Mouse (Mus musculus) forebrain, postnatal 0 days (tissue): ENCODE measurements around the gene Tgm2. TPM values are rescaled to one million over a fixed set of nuclear protein-coding genes. Genes with fewer than 3 reads are reported as not detected.

Experiments used
- ATAC-seq: fragments of 200-750 bp; cut with Nextera tagmentation; 2 replicates; pipeline ENCODE4 v1.8.0; 2017; ENCODE audit warnings: mild to moderate bottlenecking, moderate library complexity
- DNase-seq: peaks from one replicate; pipeline ENCODE4 v3.0.0-alpha.2; 2015
- H3K27ac ChIP-seq: fragments of 300-500 bp; sonication (generic); 2 replicates; pipeline ENCODE4 v1.5.1; 2014; ENCODE audit warnings: low read depth, mild to moderate bottlenecking, antibody characterized with exemption, low read length, moderate library complexity, mixed read lengths
- H3K27me3 ChIP-seq: fragments of 300-500 bp; sonication (generic); 2 replicates; pipeline ENCODE4 v1.6.1; 2014; ENCODE audit warnings: mild to moderate bottlenecking, low read length, mixed read lengths; ENCODE audit not compliant: insufficient read depth
- H3K36me3 ChIP-seq: fragments of 300-500 bp; sonication (generic); 2 replicates; pipeline ENCODE4 v1.6.1; 2014; ENCODE audit warnings: mild to moderate bottlenecking, moderate library complexity; ENCODE audit not compliant: insufficient read depth
- H3K4me1 ChIP-seq: fragments of 300-500 bp; sonication (generic); 2 replicates; pipeline ENCODE4 v1.6.1; 2014; ENCODE audit warnings: antibody characterized with exemption; ENCODE audit not compliant: insufficient read depth
- H3K4me2 ChIP-seq: fragments of 300-500 bp; sonication (generic); 2 replicates; pipeline ENCODE4 v1.6.1; 2014; ENCODE audit warnings: low read depth, mild to moderate bottlenecking, moderate library complexity
- H3K4me3 ChIP-seq: fragments of 300-500 bp; sonication (generic); 2 replicates; pipeline ENCODE4 v1.5.1; 2014; ENCODE audit warnings: low read depth, low read length, mixed read lengths
- H3K9ac ChIP-seq: fragments of 300-500 bp; sonication (generic); 2 replicates; pipeline ENCODE4 v1.6.1; 2014; ENCODE audit warnings: mild to moderate bottlenecking
- H3K9me3 ChIP-seq: fragments of 300-500 bp; sonication (generic); 2 replicates; pipeline ENCODE4 v1.6.1; 2016; ENCODE audit warnings: low read length
- CTCF ChIP-seq: sonication (generic); IDR thresholded peaks from 2 replicates; pipeline ENCODE4 v1.5.1; 2016; ENCODE audit warnings: antibody characterized with exemption, control low read depth, low read depth
- WGBS: fragments of 180-500 bp; shearing (Covaris S2); extraction: QIAGEN DNeasy Blood & Tissue Kit; methylation state at CpG from one replicate; pipeline ENCODE4 v1.1.7; 2014; 5-methylcytosine and 5-hydroxymethylcytosine counted together
- polyA plus RNA-seq: library from polyadenylated mRNA; unstranded; fragments of >200 nt; fragmentation: Nextera tagmentation; extraction: Ambion mirVana; gene quantifications from 2 replicates; pipeline ENCODE4 v1.2.1, GENCODE M21; 2015
- total RNA-seq: library from RNA; depleted of rRNA; stranded (reverse); fragments of >200 nt; gene quantifications from 2 replicates; pipeline ENCODE4 v1.2.3, GENCODE M21; 2014

Gene Tgm2
- total and polyA plus RNA-seq, 2 experiments from 2014 or later = 6.1 to 13.0 TPM

DNA sequence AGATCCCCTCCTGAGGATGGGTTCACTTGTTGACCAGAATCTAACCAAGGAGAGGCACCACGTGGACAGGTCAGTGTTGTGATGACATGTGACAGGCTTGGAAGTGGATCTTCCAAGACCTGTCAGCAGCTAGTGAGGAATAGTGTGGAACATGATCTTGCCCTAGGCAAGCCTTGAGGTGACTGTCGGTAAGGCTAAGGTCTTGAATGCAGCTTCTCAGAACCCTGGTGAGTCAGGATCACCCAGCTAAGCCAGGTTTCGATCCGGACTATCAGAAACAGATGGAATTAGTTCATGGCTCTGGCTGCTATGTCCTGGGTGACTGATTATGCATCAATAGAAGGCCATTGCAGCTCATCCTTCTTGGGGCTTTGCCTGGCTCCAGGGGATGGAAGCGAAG lies 47.5 kb downstream of the Tgm2 start:
- no peaks in the 10 kb centered on the region for H3K27me3 ChIP-seq

DNA sequence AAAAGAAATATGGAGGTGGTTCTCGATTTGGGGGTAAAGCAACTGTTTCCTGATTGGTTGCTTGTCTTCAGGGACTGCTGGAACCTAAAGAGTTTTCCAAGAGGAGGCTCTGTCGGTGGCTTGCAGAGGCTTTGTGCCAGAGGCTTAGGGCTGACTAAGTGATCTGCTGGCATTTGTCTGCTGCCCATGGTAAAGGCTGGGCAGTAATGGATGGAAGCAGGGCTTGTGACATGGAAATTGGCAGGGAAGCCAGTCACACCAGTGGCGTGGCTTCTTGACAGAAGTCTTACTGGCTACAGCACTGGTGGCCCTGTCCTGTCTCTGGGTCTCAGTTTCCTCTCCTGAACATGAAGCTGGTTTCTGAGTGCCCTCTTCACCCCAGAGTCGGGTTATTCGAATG lies 49.2 kb downstream of the Tgm2 start:
- Histone ChIP-seq H3K9ac (no peak overlapping the region), H3K27ac (no peak overlapping the region), H3K4me2 (no peak overlapping the region), H3K4me1 (no peaks in the 10 kb centered on the region), H3K36me3 (no peaks in the 10 kb centered on the region), H3K27me3 (no peaks in the 10 kb centered on the region), H3K4me3 (no peak overlapping the region), H3K9me3 (no peaks in the 10 kb centered on the region)
- no peak for DNase-seq
- ATAC-seq = no peak
- 78% methylated on average over 5 of the region's 5 CpGs for WGBS
- TF ChIP-seq CTCF = no peak

More for the DNA sequence above, 47.5 kb downstream of the Tgm2 start:
- WGBS = 87% methylated on average over 5 of the region's 5 CpGs
- ATAC-seq (no peak), DNase-seq (no peak)
- Histone ChIP-seq H3K4me1 (no peaks in the 10 kb centered on the region), H3K36me3 (no peaks in the 10 kb centered on the region), H3K9me3 (no peaks in the 10 kb centered on the region), H3K27ac (no peak overlapping the region), H3K4me3 (no peak overlapping the region), H3K9ac (no peak overlapping the region), H3K4me2 (no peak overlapping the region)
- no peak for TF ChIP-seq CTCF

DNA sequence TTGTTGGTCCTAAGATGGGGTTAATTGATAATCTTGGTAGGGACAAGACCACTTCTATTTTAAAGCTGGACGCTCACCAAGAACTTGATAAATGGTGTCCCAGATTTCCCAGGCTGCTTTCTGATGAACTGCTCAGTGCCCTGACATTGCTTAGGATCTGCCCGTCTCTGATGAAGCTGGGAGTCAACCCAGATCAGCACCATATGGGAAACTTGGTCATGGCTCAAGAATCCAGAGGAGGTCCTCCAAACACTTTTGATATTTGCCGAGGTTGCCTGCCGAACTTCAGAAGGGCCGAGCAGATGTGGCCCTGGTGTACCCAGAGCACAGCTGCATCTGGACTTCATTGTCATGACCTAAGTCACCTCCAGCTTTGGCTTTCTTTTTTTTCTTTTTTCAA lies 51.4 kb downstream of the Tgm2 start:
- Histone ChIP-seq H3K9ac (no peak overlapping the region), H3K27me3 (no peaks in the 10 kb centered on the region), H3K36me3 (no peaks in the 10 kb centered on the region), H3K4me1 (no peaks in the 10 kb centered on the region), H3K9me3 (no peaks in the 10 kb centered on the region), H3K4me2 (no peak overlapping the region), H3K27ac (no peak overlapping the region), H3K4me3 (no peak overlapping the region)
- TF ChIP-seq CTCF = no peak
- DNase-seq (no peak), ATAC-seq (no peak)
- 83% methylated on average over 5 of the region's 5 CpGs for WGBS

DNA sequence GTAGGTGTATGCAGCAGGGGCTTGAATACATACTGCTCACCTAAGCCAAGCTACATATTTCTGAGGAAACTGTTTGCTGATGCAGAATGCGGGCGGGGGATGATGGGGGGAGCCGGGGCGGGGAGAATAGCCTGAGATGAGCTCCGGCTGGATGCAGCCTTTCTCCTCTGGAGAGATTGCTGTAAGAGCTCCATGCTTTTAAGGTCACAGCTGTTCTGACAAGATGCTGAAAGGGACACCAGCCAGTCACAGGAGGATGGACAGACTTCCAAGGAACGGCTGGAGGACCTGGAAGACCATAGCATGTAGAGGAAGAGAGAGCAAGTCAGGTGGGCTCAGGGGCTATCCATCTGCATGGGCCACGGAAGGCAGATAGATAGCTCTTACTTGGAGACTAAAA lies 51.9 kb downstream of the Tgm2 start:
- Histone ChIP-seq H3K9me3 (no peaks in the 10 kb centered on the region), H3K36me3 (no peaks in the 10 kb centered on the region), H3K27ac (no peak overlapping the region), H3K9ac (no peak overlapping the region), H3K4me3 (no peak overlapping the region), H3K27me3 (no peaks in the 10 kb centered on the region), H3K4me2 (no peak overlapping the region), H3K4me1 (no peaks in the 10 kb centered on the region)
- 90% methylated on average over 7 of the region's 7 CpGs for WGBS
- DNase-seq (no peak), ATAC-seq (no peak)
- TF ChIP-seq CTCF = no peak

DNA sequence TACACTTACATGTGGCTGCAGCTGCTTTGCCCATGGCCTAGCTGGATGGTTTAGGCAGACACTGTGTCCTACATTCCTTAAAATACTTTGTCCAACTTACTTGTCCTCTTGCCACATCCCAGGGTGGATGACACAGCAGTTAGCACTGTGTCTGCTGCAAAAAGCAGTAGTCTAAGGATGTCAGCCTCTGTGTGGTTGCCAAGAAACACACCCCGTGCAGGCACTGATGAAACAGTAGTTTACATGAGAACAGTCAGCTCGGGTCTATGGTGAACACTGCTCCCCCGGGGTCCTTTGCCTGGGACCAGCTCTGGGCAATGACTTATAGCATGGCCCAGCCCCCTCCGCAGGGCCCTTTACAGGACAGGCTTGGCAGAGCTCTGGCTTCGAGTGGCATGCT lies 52.9 kb downstream of the Tgm2 start:
- Histone ChIP-seq H3K9me3 (no peaks in the 10 kb centered on the region), H3K4me3 (no peak overlapping the region), H3K4me2 (no peak overlapping the region), H3K4me1 (no peaks in the 10 kb centered on the region), H3K9ac (no peak overlapping the region), H3K27me3 (no peaks in the 10 kb centered on the region), H3K27ac (no peak overlapping the region), H3K36me3 (no peaks in the 10 kb centered on the region)
- TF ChIP-seq CTCF = no peak
- no peak for ATAC-seq
- DNase-seq = no peak
- 47% methylated on average over 5 of the region's 5 CpGs for WGBS

DNA sequence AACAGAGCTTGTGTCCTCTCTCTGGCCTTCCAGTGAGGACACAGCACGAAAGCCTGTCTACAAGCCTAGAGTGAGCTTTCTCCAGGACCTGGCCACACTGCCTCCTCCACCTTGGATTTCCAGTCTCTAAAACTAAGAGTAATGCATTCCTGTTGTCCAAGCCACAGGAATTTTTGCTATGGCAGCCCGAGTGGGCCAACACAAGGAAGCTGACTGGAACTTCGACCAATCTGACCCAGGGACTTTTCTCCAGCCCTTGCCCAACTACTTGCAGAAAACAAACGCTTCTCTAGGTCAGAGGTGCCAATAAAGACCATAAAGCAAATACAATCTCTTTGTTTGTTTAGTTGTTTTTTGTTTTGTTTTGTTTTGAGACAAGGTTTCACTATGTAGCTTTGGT lies 56.1 kb downstream of the Tgm2 start:
- WGBS = 87% methylated on average over 4 of the region's 4 CpGs
- Histone ChIP-seq H3K27me3 (no peaks in the 10 kb centered on the region), H3K4me3 (no peak overlapping the region), H3K36me3 (no peaks in the 10 kb centered on the region), H3K4me1 (no peaks in the 10 kb centered on the region), H3K27ac (no peak overlapping the region), H3K9ac (no peak overlapping the region), H3K4me2 (no peak overlapping the region), H3K9me3 (no peaks in the 10 kb centered on the region)
- TF ChIP-seq CTCF = no peak
- ATAC-seq (no peak), DNase-seq (no peak)

DNA sequence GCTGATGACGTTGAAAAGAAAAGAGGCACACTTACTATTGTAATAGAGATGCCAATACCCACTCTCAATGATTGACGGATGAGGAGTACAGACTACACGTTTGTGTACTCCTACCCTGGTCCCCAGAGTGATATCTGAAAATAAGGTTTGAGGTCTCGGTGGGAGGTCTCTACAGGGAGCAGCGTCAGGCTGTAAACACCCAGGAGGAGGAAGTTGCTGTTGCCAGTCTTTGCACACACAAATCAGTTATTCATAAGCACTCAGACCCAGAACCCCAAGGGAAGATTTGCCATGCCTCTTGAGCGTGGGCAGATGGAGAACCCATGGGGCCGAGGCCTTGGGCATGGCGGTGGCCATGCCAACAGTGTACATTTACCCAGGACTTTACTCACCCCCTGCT lies 61.8 kb downstream of the Tgm2 start:
- no peak for DNase-seq
- H3K9ac ChIP-seq = no peak overlapping the region
- no peak for TF ChIP-seq CTCF
- H3K9me3 ChIP-seq = no peaks in the 10 kb centered on the region
- H3K27ac ChIP-seq = no peak overlapping the region
- no peak for ATAC-seq
- no peaks in the 10 kb centered on the region for H3K4me1 ChIP-seq
- H3K4me2 ChIP-seq = no peak overlapping the region
- no peaks in the 10 kb centered on the region for H3K36me3 ChIP-seq
- H3K27me3 ChIP-seq = no peaks in the 10 kb centered on the region
- H3K4me3 ChIP-seq = no peak overlapping the region
- WGBS = 54% methylated on average over 8 of the region's 8 CpGs
